Mouse (Mus musculus) layer of hippocampus, adult 6 months (tissue): ENCODE results near the gene Ccdc102a. TPM values are rescaled to one million over a fixed set of nuclear protein-coding genes. Genes with fewer than 3 reads are reported as not detected.

Source experiments
- long read RNA-seq, 2 experiments: library from polyadenylated mRNA; unstranded; transcript quantifications; one replicate each; pipeline ENCODE4 v2.0.0; 2019 to 2020
- polyA plus RNA-seq: library from polyadenylated mRNA; unstranded; fragments of <200 nt; fragmentation: Nextera tagmentation; gene quantifications from 2 replicates; pipeline ENCODE4 v1.2.3, GENCODE M21; 2021

Gene Ccdc102a
- polyA plus RNA-seq: 1.6 and 2.5 TPM in 2 replicates
- long read RNA-seq, experiment 1, partial matches to known transcripts: 0 of 6 reads
- long read RNA-seq, experiment 1, other reads (novel, unspliced or antisense): 2 of 6 reads
- long read RNA-seq, experiment 2, transcript Ccdc102a-201 (9 exons, 2,304 nt): major isoform, 13 of 17 reads
- long read RNA-seq, experiment 2, partial matches to known transcripts: 3 of 17 reads
- long read RNA-seq, experiment 2, other reads (novel, unspliced or antisense): 1 of 17 reads

DNA sequence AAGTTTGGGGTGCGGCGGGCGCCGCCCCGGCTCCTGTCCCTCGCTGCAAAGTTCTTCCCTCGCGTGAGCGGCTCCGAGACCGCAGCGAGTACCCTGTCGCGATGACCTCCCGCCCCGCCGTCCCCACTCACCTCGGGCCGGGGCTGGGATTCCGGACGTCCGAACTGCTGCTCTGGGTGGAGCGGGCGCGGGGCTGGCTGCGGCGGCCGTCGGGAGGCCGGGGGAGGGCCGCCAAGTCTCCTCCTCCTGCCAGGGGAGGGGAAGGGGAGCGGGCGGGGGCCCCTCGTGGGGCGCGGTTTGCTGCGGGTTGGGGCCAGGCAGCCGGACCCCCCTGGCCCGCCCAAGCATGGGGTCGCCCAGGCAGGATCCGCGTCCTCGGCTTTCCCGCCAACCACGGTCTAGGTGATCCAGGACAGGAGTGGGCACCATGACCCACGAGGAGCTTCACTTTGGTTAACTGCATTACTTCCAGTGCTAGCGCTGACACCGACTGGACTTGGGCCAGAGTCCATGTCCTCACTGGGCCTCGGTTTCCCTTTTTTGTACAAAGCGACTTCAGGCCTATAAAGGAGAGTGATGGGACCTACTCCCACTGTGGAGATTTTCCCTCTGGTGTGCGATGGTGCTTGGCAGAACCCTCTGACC is at the start of gene Ccdc102a:
Gene Ccdc102a, minus strand, starts transcription at position 248 of the 645 bp plus-strand sequence.

GRCm38 (mm10) chr8:94923405-94923804 is 5.5 kb upstream of the Ccdc102a start, which contains the start of gene Adgrg5:
TSS of gene Adgrg5 (plus strand) at chr8:94923694.

DNA sequence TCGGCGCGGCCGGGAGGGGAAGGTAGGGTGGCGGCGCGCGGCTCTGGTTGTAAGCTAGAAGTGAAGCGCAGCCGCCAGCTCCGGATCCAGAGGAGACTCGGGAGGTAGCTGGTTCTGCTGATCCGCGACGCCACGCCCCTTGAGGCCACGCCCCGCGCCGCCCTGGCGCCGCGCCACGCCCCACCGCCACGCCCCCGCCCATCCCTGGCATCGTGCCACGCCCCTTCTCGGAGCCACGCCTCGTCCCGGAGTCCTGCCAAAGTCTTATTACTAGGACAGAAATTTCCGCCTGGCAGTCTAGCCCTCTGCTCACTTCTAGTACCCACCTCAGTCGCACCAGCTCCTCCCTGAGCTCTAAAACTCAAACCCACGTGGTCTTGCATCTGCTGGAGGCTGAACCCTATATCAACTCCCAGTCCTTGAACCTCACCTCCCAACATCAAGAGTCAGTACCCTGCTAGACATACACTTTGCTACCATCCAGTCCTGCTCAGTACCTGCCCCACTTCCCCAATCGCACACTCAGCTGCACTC is 41.6 kb downstream of the Ccdc102a start, which contains the start of gene Dok4:
Gene Dok4, minus strand, starts transcription at position 134 of the 534 bp plus-strand sequence.

DNA sequence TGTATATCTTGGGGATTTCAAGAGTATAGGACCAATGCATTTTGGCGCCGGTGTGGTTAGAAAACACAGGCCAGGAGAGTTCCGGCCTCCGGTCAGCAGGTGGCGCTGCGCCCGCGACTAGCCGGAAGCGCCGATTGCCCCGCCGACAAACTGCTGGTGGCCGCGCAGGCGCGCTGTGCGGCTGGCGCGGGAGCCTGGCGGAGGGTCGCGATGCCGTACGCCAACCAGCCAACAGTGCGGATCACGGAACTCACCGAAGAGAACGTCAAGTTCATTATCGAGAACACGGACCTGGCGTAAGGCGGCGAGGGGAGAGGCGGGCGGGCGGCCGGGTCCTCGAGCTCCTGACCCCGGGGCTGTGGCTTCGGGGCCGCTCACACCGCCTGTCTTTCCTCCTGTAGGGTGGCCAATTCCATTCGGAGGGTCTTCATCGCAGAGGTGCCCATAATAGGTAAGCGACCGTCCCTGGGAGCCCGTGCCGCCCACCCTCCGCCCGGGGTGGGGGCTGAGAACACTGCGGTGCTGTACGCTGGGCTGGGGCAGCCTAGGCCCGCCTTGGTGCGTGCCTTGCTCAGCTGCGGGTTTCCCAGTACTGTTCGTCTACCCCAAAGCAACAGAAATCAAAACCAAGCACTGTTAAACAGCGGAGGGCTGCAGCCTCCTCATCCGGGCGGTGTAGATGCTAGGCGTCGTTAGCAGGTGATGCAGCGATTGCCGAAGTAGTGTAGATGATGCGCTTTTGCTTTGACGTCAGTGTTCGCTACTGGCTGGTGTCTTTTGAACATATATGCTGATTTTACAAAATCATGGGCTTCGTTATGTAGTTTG is 60.3 kb downstream of the Ccdc102a start, which contains the start of gene Polr2c:
Gene Polr2c, plus strand, starts transcription at position 105 of the 828 bp plus-strand sequence.

Other genes with a start within 250 kb of the Ccdc102a start
- 50.3 and 57.9 TPM in 2 replicates for gene Pllp, start 221.8 kb downstream of the Ccdc102a start, polyA plus RNA-seq
- gene Ccl22, start 172.5 kb downstream of the Ccdc102a start, polyA plus RNA-seq: 0.06 and 0.14 TPM in 2 replicates
- gene Cx3cl1, start 146.1 kb downstream of the Ccdc102a start, polyA plus RNA-seq: 391 and 504 TPM in 2 replicates
- 1.9 and 2.8 TPM in 2 replicates for gene Ccl17, start 107.6 kb downstream of the Ccdc102a start, polyA plus RNA-seq
- gene Coq9, start 79.8 kb downstream of the Ccdc102a start, polyA plus RNA-seq: 65.1 and 67.2 TPM in 2 replicates
- 33.6 and 34.4 TPM in 2 replicates for gene Ciapin1, start 79.7 kb downstream of the Ccdc102a start, polyA plus RNA-seq
- 155 and 156 TPM in 2 replicates for gene Polr2c, start 60.6 kb downstream of the Ccdc102a start, polyA plus RNA-seq
- 6.1 and 7.5 TPM in 2 replicates for gene Dok4, start 41.8 kb downstream of the Ccdc102a start, polyA plus RNA-seq
- not detected in 2 replicates for gene Adgrg5, start 5.6 kb upstream of the Ccdc102a start, polyA plus RNA-seq
- 34.8 and 50.8 TPM in 2 replicates for gene Adgrg1, start 56.7 kb upstream of the Ccdc102a start, polyA plus RNA-seq
- gene Adgrg3, start 99.6 kb upstream of the Ccdc102a start, polyA plus RNA-seq: not detected in 2 replicates
- 0.67 and 5.8 TPM in 2 replicates for gene Drc7, start 137.0 kb upstream of the Ccdc102a start, polyA plus RNA-seq
- 22.7 and 23.8 TPM in 2 replicates for gene Katnb1, start 163.1 kb upstream of the Ccdc102a start, polyA plus RNA-seq